Mouse (Mus musculus): ENCODE measurements around the gene Tusc2. TPM values are rescaled to one million over a fixed set of nuclear protein-coding genes. Genes with fewer than 3 reads are reported as not detected.

The Tusc2 gene
- polyA plus RNA-seq, 1 experiment from 2014 or later = 125 TPM

DNA sequence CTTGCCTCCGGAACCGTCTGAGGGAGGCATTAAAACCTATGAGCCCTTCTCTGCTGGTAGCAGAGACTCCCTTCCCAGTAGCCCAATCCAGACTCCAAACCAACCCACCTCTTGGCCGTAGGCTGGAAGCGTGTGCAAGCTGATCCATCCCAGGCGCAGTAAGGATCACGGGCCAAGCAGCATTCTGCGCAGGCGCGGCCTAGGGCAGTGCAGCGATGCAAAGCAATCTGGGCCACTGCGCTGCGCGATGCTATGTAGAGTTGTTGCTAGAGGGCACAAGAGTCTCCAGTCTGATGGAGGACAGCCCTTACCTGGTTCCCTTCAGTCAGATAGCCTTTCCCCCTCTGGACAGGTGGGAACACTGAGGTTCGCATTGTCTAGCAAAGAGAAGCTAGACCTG, 36.8 kb downstream of the Tusc2 start:
- Histone ChIP-seq H3K9ac (no peak overlapping the region), H3K4me3 (no peak overlapping the region), H3K9me3 (no peaks in the 10 kb centered on the region), H3K27me3 (replicated peaks) (no peaks in the 10 kb centered on the region), H3K4me2 (no peak overlapping the region), H3K27ac (no peak overlapping the region), H3K4me1 (peaks cover 12% of the 10 kb centered on the region), H3K36me3 (replicated peaks) (no peaks in the 10 kb centered on the region)
- ATAC-seq (replicated peaks) = no peak
- WGBS = 83% methylated on average over 14 of the region's 14 CpGs

GRCm38 (mm10) chr9:107600745-107601144, 37.7 kb downstream of the Tusc2 start:
- no peaks in the 10 kb centered on the region for H3K36me3 ChIP-seq (replicated peaks)
- no peaks in the 10 kb centered on the region for H3K27me3 ChIP-seq (replicated peaks)
- no peaks in the 10 kb centered on the region for H3K9me3 ChIP-seq
- ATAC-seq (replicated peaks) = no peak
- no peak overlapping the region for H3K4me3 ChIP-seq
- 79% methylated on average over 12 of the region's 12 CpGs for WGBS
- H3K27ac ChIP-seq = no peak overlapping the region
- H3K4me1 ChIP-seq = peaks cover 14% of the 10 kb centered on the region
- H3K4me2 ChIP-seq = no peak overlapping the region
- H3K9ac ChIP-seq = no peak overlapping the region

GRCm38 (mm10) chr9:107601275-107601674, 38.2 kb downstream of the Tusc2 start:
- Histone ChIP-seq H3K9ac (no peak overlapping the region), H3K4me1 (peaks cover 14% of the 10 kb centered on the region), H3K4me2 (no peak overlapping the region), H3K27ac (no peak overlapping the region), H3K27me3 (replicated peaks) (no peaks in the 10 kb centered on the region), H3K4me3 (no peak overlapping the region), H3K36me3 (replicated peaks) (no peaks in the 10 kb centered on the region), H3K9me3 (no peaks in the 10 kb centered on the region)
- WGBS = 86% methylated on average over 11 of the region's 11 CpGs
- no peak for ATAC-seq (replicated peaks)

DNA sequence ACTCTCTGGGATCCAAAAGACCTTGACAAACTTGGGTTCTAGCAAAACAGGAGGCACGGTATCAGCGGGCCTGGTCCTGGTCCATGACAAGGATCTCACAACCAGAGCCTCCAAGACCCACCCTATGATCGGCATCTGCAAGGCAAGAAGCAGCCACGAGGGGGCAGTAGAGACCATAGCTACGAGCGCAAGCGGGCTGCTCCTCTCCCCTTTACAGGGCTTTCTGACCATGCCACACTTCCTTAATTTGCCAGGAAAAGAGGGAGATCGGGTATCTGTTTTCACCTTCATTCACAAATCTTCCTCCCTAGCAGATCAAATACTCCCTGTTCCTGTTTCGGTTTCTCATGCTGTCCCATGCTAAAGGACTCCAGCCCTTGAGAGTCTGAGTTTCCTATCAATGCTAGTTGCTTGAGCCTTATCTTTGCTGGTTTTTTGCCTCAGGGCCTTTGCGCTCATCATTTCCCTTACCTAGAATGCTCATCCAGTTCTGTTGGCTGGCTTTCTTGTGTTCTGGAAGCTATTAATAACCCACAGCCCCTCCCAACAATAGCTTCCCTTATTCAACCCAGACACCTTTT, 39.1 kb downstream of the Tusc2 start:
- Histone ChIP-seq H3K36me3 (replicated peaks) (no peaks in the 10 kb centered on the region), H3K4me3 (no peak overlapping the region), H3K27me3 (replicated peaks) (no peaks in the 10 kb centered on the region), H3K4me1 (peaks cover 14% of the 10 kb centered on the region), H3K4me2 (no peak overlapping the region), H3K9ac (no peak overlapping the region), H3K9me3 (no peaks in the 10 kb centered on the region), H3K27ac (peak overlapping the region; percentile 63)
- WGBS = 12% methylated on average over 10 of the region's 10 CpGs
- peak; percentile 59 for ATAC-seq (replicated peaks)

- Histone ChIP-seq H3K27me3 (replicated peaks) (no peaks in the 10 kb centered on the region), H3K4me1 (peaks cover 14% of the 10 kb centered on the region), H3K4me2 (no peak overlapping the region), H3K9me3 (no peaks in the 10 kb centered on the region), H3K27ac (no peak overlapping the region), H3K9ac (no peak overlapping the region), H3K4me3 (no peak overlapping the region), H3K36me3 (replicated peaks) (no peaks in the 10 kb centered on the region)
- no peak for ATAC-seq (replicated peaks)
- 81% methylated on average over 6 of the region's 6 CpGs for WGBS
These were observed 40.2 kb downstream of the Tusc2 start for GRCm38 (mm10) chr9:107603251-107603650.

- Histone ChIP-seq H3K9ac (no peak overlapping the region), H3K27me3 (replicated peaks) (no peaks in the 10 kb centered on the region), H3K27ac (no peak overlapping the region), H3K4me2 (no peak overlapping the region), H3K36me3 (replicated peaks) (no peaks in the 10 kb centered on the region), H3K4me1 (peaks cover 14% of the 10 kb centered on the region), H3K9me3 (no peaks in the 10 kb centered on the region), H3K4me3 (no peak overlapping the region)
- 45% methylated on average over 23 of the region's 23 CpGs for WGBS
- no peak for ATAC-seq (replicated peaks)
These were observed 42.1 kb downstream of the Tusc2 start for GRCm38 (mm10) chr9:107605041-107605661.

- WGBS = 24% methylated on average over 9 of the region's 9 CpGs
- Histone ChIP-seq H3K9ac (no peak overlapping the region), H3K4me3 (no peak overlapping the region), H3K9me3 (no peaks in the 10 kb centered on the region), H3K27me3 (replicated peaks) (no peaks in the 10 kb centered on the region), H3K4me2 (no peak overlapping the region), H3K4me1 (peaks cover 16% of the 10 kb centered on the region), H3K36me3 (replicated peaks) (no peaks in the 10 kb centered on the region), H3K27ac (no peak overlapping the region)
- no peak for ATAC-seq (replicated peaks)
These were observed 43.5 kb downstream of the Tusc2 start for GRCm38 (mm10) chr9:107606591-107606990.

DNA sequence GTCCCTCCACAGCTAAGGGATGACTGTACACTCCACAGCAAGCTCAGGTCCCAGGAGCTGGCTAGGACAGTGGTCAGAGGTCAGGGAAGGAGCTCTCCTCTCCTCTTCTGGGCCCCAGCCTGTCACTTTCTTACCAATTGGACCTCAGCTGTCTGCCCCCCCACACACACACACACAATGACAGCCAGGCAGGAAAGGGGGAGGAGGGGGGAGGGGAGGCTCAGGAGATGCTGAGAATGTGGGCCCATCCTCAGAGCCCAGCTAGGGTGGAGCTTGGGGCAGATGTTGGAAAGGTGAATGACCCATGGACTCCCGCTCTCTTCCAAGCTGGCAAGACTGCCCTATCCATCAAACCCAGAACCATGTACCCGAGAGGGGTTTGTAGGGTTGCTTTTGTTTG, 44.0 kb downstream of the Tusc2 start:
- no peak overlapping the region for H3K4me2 ChIP-seq
- peaks cover 18% of the 10 kb centered on the region for H3K4me1 ChIP-seq
- WGBS = 82% methylated on average over 2 of the region's 2 CpGs
- ATAC-seq (replicated peaks) = no peak
- H3K4me3 ChIP-seq = no peak overlapping the region
- no peak overlapping the region for H3K27ac ChIP-seq
- no peaks in the 10 kb centered on the region for H3K36me3 ChIP-seq (replicated peaks)
- no peaks in the 10 kb centered on the region for H3K9me3 ChIP-seq
- no peaks in the 10 kb centered on the region for H3K27me3 ChIP-seq (replicated peaks)
- H3K9ac ChIP-seq = no peak overlapping the region

DNA sequence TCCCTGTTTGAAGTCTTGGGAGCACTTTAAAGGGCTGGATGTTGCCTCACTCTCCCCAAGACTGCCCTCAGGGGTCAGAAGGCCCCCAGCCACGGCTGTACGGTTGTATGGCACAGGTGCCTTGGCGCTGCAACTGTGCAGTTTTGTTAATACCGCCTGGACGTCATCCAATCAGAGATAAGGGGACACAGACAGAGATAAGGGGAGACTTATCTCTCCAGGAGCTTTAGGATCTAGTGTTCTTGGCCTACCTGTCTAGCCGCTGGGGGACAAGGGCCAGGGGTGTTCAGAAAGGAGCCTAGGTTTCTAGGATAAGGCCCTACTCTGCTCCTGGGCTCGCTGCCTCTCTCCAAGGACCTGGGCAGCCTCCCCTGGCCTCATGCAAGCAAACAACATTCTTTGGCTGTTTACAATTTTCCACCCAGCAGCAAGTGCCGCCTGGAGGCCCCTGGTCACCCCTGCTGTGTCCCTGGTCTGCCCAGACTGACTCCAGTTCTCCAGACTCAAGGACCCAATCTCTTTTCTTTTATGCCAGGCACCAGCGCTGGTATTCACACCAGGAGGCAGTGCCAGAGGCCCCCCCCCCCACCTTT, 44.7 kb downstream of the Tusc2 start:
- Histone ChIP-seq H3K4me2 (no peak overlapping the region), H3K9ac (no peak overlapping the region), H3K4me1 (peaks cover 15% of the 10 kb centered on the region), H3K9me3 (no peaks in the 10 kb centered on the region), H3K27ac (no peak overlapping the region), H3K27me3 (replicated peaks) (no peaks in the 10 kb centered on the region), H3K36me3 (replicated peaks) (no peaks in the 10 kb centered on the region), H3K4me3 (no peak overlapping the region)
- WGBS = 61% methylated on average over 9 of the region's 9 CpGs
- ATAC-seq (replicated peaks) = no peak

DNA sequence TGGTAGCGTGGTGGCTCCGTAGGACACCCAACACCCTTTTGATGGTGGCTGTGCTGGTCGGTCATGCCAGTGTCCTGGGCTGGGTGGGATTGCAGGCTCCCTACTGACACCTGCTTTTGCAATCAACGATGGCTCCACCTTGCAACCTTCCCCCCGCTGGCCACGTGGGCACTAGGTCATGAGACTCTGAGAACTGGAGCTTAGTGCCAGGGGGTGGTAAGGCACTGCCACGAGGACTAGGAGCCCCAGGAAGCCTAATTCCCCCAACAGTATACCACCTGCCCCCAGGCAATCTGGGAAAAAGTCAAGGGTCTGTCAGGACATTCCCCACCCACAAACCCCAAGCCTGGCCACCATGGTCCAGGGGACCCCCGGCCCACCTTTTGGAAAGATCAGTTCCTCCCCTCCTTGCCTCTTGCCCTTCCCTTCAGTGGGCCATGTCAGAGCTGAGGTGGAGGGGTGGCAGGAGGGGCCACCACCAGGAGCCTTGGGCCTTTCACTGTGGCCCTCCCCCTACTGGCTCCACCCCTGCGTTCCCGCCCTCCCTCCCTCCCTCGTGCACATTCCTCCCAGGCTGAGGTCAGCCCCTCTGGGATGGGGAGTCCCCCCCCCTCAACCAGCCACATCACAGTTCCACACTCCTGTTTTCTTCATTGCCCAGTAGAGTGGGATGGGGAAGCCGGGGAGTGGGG, 45.8 kb downstream of the Tusc2 start, which contains the start of gene Sema3b:
Sema3b (minus strand) TSS at position 489 of the 692 bp plus-strand sequence.
- Histone ChIP-seq H3K36me3 (replicated peaks) (0 out of 2 replicates have a peak, but pooled peaks cover 2% of the 10 kb centered on the region), H3K27me3 (replicated peaks) (no peaks in the 10 kb centered on the region), H3K9me3 (no peaks in the 10 kb centered on the region), H3K4me2 (no peak within 1 kb of the TSS), H3K27ac (no peak within 1 kb of the TSS), H3K4me1 (peaks cover 20% of the 10 kb centered on the region), H3K4me3 (no peak within 1 kb of the TSS), H3K9ac (no peak within 1 kb of the TSS)
- no peak for ATAC-seq (replicated peaks)
- WGBS = 41% methylated on average over 12 of the region's 12 CpGs

DNA sequence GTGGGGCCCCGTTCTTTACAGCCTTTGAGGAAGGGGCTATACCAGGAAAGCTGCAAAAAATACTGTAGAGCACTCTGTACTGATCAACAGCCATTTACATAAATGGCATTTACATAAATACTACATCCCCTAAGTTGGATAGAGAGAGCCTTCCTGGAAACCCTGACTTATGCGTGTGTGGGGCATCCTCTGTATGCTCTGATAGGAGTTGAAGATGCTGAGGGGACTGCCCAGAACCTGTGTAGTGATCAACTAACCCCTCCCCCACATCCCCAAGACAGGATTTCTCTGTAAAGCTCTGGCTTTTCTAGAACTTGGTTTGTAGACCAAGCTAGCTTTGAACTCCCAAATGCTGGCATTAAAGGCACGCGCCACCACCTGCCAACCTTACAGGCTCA, 46.4 kb downstream of the Tusc2 start:
- no peaks in the 10 kb centered on the region for H3K27me3 ChIP-seq (replicated peaks)
- H3K4me2 ChIP-seq = no peak overlapping the region
- 0 out of 2 replicates have a peak, but pooled peaks cover 6% of the 10 kb centered on the region for H3K36me3 ChIP-seq (replicated peaks)
- no peak overlapping the region for H3K27ac ChIP-seq
- H3K4me1 ChIP-seq = peaks cover 20% of the 10 kb centered on the region
- no peak overlapping the region for H3K4me3 ChIP-seq
- ATAC-seq (replicated peaks) = no peak
- H3K9ac ChIP-seq = no peak overlapping the region
- H3K9me3 ChIP-seq = no peaks in the 10 kb centered on the region
- WGBS = 69% methylated on average over 4 of the region's 4 CpGs

- peak overlapping the region; percentile 35; the same call in 1 of the 2 replicates for H3K4me3 ChIP-seq
These were observed 48.6 kb downstream of the Tusc2 start for GRCm38 (mm10) chr9:107611456-107612190.

More at GRCm38 (mm10) chr9:107611456-107612190, 48.6 kb downstream of the Tusc2 start:
- H3K4me2 ChIP-seq = peak overlapping the region; percentile 64
- 64% methylated on average over 6 of the region's 6 CpGs for WGBS
- no peaks in the 10 kb centered on the region for H3K9me3 ChIP-seq
- no peaks in the 10 kb centered on the region for H3K27me3 ChIP-seq (replicated peaks)
- H3K4me1 ChIP-seq = peaks cover 22% of the 10 kb centered on the region
- peak overlapping the region; percentile 97 for H3K27ac ChIP-seq
- H3K36me3 ChIP-seq (replicated peaks) = peaks cover 18% of the 10 kb centered on the region
- H3K9ac ChIP-seq = peak overlapping the region; percentile 58
- no peak for ATAC-seq (replicated peaks)
